Mouse (Mus musculus): Measurements from ENCODE around the gene Tgfb1.

The Tgfb1 gene

DNA sequence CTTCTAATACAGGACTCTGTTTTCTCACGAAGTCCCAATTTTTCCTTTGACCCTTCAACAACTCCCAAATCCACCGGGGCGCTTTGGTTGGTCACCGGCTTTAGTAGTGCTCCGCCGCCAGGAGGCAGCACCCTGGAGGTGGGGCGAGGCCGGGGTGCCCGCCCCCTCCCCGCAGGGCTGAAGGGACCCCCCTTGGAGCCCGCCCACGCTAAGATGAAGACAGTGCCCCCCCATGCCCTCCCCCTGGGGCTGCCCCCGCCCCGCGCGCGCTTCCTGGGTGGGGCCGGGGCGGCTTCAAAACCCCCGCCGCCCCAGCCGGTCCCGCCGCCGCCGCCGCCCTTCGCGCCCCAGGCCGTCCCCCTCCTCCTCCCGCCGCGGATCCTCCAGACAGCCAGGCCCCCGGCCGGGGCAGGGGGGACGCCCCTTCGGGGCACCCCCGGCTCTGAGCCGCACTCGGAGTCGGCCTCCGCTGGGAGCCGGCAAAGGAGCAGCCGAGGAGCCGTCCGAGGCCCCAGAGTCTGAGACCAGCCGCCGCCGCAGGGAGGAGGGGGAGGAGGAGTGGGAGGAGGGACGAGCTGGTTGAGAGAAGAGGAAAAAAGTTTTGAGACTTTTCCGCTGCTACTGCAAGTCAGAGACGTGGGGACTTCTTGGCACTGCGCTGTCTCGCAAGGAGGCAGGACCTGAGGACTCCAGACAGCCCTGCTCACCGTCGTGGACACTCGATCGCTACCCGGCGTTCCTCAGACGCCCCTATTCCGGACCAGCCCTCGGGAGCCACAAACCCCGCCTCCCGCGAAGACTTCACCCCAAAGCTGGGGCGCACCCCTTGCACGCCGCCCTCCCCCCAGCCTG is at the start of gene Tgfb1:
TSS of gene Tgfb1 (plus strand) at position 323 of the 852 bp plus-strand sequence.
- DNase-seq (ENCODE audit: low read depth, low spot score) = no peak

DNA sequence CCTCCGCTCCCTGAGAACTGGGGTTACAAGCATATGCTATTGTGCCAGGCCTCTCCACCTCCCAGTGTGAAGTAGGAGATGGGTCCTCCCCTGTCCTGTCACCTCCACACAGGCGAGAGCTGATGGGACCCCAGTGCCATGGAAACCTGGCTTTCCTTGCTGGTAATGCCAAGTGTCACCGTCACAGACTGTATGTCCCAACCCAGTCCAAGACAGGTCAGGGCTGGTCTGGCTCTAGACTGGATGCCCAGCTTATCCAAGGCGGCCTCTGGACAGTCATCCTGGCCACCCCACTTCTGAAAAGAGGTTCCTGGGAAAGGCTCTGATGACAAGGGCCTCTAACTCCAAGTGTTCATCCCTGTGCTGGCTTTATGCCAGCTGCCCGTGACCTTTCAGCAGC is 49.7 kb upstream of the Tgfb1 start:
- no peak for DNase-seq (ENCODE audit: low read depth, low spot score)

DNA sequence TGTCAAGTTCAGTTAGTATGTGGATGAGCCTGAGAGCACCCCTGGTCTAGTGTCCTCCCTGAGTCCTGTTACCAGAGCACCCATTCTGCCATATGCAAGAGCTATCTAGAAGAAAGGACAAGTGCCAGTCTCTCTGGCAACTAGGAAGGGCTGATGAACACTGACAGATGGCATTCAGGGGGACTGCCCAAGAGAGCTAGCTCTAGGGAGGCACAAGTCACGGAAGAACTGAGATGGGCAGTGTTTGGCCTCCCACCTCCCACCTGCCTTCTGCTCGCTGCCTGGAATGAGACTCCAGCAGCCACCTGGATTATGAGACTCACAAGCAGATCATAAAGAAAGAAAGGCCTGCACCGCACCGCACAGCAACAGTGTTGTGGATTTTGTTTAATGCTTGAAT is 47.0 kb upstream of the Tgfb1 start:
- no peak for DNase-seq (ENCODE audit: low read depth, low spot score)

DNA sequence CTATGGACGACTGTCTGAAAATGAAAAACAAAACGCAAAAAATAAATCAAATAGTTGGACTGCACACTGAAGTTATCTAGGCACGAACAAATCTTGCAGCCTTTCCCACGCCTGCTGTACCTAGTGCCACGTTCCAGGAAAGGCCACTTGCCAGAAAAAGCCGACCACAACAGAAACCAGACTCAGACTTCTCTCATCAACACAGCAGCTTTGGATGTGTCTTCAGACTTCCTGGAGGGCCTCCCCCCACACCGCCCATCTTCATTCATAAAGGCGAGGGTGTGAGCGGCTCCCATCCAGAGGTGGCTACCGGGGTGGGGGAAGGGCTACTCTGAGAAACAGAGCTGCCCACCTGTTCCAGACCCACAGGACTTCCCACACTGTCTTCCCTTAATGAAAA is 42.7 kb upstream of the Tgfb1 start:
- DNase-seq (ENCODE audit: low read depth, low spot score) = no peak

DNA sequence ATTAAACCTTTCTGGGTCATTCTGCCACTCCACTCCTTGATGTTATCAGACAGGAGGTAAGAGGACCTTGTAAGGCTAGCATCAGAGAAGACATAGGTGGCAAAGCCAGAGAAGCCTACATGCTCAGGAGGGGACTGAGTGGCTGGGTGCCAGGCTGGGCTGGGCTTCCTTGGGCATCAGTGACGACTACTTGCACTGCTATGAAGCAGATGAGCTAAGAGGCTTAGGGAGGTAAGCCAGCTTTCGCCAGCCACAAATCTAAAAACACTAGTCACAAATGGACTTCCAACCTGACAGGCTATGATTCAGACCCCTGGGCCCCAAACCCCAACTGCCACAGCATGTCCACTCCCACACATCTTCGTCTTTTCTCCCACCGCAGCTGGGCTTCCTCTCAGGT is 42.2 kb upstream of the Tgfb1 start:
- DNase-seq (ENCODE audit: low read depth, low spot score) = no peak

DNA sequence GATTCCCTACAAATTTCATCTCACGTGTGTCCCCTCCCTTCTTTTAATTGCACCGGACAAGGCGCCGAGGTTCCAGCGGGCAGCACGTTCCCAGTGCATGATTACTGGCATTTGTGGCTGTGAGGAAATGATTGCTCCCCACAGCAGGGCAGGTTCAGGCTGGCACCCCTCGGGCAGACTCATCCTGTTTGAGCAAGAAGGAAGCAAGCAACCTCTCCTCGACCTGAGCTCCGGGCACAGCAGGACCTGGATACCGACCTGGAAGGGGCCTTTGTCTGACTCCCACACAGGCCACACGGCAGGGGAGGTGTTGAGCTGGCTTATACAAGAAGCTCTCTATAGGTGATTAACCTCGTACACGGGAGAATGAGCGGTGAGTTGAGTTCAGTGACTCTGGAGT is 41.7 kb upstream of the Tgfb1 start:
- no peak for DNase-seq (ENCODE audit: low read depth, low spot score)

DNA sequence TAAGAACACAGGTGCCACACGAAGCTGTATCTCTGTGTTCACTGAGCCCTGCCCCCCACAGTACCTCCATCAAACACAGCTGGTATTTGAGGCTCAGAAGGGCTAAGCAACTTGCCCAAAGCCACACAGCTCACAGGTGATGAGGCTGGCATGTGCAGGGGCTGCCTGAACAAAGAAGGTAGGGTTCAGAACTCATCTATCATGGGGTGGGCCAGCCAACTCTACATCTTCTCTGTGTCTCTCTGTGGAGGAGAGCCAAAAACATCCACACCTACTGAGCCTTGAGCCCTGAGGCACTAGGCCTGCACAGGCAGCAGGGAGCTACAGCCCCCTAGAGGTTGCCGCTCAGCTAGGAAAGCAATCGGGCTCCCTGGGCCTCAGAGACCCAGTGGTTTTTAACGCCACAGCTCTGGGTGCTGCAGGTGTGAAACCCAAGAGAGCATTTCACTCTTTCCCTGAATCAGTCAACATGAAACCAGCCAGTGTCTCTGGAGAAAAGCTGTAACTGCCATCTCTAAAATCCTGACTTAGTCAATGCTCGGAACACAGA is 39.2 kb upstream of the Tgfb1 start:
- DNase-seq (ENCODE audit: low read depth, low spot score) = no peak

DNA sequence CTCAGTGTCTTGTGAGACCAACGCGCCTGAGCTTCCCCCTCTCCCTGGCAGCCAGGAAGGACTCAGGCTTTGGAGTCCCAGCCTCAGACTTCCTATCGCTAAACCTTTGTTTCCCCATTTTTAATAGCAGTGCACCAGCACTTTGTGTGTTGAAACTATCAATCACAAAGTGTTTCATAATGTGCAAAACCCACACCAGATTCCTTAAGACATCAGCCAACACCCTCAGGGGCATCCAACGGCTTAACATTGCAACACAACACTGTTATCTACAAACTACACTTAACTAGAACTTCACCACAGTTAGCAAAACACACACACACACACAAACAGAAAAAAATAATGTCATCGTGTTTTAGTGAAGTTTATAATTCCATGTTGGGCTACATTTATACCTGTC is 37.0 kb upstream of the Tgfb1 start:
- DNase-seq (ENCODE audit: low read depth, low spot score) = no peak

DNA sequence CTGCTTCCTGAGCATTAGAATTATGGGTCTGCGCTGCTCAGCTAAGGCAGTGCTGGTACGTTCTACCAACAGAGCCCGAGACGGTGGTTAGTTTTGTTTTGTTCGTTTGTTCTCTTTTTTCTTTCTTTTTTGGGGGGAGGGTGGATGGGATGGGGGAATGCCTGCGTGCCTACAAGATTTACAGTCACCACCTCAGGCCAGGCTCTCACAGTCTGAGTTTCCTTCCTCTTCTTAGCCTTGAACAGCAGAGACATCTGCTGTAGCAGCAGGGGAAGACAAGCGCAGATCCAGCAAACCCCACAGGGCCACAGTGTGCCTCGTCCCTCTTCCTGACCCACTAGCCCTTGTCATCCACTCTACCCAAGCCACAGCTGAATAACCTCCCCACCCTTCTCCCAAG is 35.5 kb upstream of the Tgfb1 start:
- no peak for DNase-seq (ENCODE audit: low read depth, low spot score)

DNA sequence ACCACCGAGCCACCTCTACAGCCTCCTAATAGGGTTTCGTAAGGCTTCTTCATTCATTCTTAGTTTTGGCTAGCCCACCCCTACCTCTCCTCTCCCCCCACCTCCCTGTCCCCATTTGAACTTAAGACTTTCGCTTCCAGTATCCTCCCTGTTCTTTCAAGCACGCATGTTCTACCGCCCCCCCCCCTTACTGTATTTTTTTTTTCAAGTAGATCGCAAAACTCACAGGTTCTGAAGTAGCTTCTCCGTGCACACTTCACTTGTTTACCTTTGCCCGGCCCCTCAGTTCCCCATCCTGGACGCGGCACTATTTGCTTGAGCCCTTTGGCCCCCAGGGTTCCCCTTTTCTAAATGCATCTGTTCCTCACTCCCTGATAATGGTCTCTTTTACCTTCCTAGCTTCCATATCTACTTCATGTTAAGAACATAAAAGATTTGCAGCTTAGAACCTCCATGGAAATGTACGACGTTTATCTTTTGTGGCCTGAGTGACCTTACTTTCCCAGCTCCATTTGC is 34.5 kb upstream of the Tgfb1 start:
- no peak for DNase-seq (ENCODE audit: low read depth, low spot score)

DNA sequence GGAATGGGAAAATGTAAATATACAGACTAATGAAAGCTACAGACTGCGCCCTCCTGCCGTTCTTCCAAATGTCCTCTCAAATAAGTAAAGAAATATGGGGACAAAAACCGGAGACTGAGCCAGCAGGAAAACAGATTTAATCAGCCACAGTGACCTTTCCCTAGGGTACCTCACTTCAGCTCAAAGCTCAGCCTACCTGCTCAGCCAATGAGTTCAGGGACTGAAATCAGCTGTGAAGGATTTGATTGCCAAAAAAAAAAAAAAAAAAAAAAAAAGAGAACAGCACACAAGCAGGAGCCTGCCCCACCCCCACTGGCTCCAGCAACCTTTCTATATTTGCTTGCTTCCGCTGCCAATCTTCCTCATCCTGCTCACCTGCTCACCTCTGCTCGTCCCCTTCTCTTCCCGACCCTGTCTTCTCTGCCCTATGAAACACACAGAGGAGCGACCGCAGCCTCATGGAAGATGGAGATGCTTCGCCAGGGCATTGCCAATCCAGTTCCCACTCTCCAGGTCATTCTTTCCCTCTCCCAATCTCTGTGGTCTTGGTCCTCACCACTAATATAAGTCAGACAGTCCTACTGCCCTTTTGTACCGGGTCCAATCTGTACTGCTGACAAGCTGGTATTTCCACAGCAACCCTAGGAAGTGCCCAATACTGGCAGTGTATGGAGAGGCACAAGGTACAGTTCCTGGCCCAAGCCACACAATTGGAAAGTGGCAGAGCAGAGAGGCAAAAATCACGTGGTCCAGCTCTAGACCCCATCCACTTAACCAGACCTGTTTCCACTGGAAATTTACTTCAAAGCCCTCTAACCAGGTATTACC is 31.0 kb upstream of the Tgfb1 start:
- DNase-seq (ENCODE audit: low read depth, low spot score) = no peak

DNA sequence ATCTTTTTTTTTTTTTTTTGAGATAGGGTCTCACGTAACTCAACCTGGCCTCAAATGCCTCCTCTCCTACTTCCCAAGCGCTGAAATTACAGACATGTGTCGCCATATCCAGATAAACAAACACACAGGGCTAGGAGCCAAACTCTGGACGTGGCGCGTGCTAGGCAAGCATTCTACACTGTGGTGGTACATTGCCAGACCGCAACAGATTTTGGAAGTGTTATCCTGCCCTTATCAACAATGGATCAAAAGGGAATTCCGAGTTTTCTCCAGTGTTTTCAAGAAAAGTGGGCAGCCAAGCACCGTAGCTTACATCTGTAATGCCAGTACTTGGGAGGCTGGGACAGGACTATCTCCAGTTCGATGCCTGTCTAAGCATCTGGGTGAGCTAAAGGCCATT is 29.0 kb upstream of the Tgfb1 start:
- no peak for DNase-seq (ENCODE audit: low read depth, low spot score)

DNA sequence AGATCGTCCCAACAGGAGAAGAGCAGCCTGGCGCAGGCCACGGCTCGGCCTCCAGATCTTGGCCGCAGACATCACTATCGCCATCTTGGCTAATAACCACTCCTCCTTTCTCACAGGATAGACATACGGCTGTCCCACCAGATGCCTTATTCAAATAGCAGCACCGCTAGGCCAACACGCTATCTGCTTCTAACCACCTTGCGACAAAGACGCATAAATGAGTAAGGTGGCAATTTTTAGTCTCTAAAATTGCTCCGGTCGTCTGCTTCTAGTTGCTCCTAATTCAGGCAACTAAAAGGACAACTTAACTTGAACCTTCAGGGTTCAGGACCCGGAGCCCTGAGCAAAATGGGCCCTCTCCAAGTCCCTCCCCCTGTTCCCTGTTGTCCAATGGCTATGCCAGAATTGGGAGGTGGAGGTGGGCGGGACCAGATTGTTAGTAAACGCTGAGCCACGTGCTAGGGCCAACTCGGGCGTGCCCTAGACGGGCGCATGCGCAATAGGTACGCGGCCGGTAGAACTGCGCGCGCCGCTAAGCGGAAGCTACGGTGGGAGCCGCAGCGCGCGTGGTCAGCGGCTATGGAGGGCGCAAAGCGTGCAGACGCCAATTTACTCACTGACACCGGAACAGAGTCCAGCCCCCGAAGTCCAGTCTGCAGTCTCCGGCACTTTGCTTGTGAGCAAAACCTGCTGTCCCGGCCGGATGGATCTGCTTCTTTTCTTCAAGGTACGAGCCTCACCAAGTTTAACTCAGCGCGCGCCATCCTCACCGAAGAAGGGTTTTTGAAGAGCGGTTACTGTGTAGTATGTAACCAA is 27.9 kb upstream of the Tgfb1 start, which contains the start of the genes Bckdha and Exosc5:
TSS of gene Bckdha (minus strand) at position 325 of the 816 bp plus-strand sequence.
TSS of gene Exosc5 (plus strand) at position 508 of the 816 bp plus-strand sequence.
- DNase-seq (ENCODE audit: low read depth, low spot score) = peak; percentile 99

DNA sequence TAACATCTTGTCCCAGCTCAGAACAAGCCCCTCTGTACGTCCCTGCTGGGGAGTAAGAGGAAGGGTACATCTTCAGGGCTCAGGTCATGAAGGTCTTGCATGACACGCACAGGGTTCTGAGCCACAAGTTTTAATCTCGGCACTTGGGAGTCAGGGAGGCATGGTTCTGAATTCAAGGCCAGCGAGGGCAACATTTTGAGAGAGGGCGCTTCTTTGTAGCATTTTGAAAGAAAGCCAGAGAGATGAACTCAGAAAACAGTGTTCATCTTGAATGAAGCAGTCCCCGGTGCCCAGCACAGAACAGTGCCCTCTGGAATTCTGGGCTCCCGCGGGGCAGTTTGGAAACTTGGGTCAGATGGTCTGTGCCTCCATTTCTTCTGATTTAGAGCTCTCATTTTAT is 20.4 kb upstream of the Tgfb1 start:
- no peak for DNase-seq (ENCODE audit: low read depth, low spot score)

DNA sequence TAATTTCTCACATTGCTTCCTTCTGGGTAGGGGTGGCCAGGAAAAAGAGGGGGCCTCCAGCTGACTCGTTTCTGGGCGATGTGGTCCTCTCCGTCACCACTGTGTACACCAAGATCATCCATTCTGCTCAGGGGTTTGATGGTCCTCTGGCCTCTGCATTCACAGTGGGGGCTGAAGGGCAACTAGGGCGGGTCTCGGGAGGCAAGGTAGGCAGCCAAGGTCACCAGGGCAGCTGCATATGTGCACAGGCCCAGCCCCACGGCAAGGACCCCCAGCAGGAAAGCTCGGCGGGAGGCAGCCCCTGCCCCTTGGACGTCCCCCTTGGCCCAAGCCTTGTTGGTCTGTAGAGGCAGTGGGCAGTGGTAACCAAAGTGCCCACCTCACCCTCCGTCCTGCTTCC is 17.6 kb upstream of the Tgfb1 start:
- no peak for DNase-seq (ENCODE audit: low read depth, low spot score)

DNA sequence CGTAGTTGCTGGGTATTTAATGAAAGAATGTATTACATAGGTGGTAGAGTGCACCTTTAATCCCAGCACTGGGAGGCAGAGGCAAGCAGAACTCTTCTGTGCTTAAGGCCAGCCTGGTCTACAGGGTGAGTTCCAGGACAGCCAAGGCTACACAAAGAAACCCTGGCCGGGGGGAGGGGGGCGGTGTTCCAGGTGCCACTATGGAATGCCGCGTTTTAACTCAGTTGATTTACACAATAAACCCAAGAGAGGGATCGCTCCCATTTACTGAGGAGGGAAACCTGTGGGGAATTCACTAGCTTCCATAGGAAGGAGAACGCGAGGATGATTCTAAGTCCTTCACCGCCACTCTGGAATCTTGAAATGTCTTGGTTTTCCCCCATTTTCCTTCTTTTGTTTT is 17.2 kb upstream of the Tgfb1 start:
- no peak for DNase-seq (ENCODE audit: low read depth, low spot score)

DNA sequence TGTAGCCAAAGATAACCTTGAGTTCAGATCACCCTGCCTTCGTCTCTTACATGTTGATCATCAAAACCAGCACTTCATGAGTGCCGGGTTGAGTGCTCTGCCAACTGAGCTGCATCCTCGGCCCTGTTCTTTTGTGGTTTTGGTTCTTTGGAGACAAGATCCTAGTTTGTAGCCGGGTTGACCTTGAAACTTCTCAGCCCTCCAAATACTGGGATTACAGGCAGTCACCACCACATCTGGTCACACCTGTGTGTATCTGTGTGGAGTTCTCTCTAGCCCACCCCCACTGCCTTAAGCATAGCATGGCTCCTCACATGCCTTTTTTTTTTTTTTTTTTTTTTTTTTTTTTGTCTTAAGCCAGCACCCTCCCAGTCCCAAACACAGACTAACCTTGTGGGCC is 16.7 kb upstream of the Tgfb1 start:
- DNase-seq (ENCODE audit: low read depth, low spot score) = no peak

DNA sequence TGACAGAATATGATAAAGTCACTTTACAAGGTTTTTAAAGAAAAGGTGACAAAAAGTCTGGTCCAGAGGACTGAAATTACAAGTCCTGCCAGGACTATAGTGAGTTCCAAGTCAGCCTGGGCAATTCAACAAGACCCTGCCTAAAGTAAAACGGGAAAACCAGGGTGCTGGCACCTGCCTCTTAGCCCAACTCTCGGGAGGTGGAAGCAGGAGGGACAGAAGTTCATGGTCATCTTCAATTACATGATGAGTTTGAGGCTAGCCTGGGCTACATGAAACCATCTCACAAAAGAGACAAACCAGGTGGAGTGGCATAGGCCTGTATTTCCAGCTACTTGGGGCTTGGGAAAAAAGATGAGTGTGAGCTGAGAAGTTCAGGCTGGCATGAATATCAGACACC is 15.1 kb upstream of the Tgfb1 start:
- no peak for DNase-seq (ENCODE audit: low read depth, low spot score)

DNA sequence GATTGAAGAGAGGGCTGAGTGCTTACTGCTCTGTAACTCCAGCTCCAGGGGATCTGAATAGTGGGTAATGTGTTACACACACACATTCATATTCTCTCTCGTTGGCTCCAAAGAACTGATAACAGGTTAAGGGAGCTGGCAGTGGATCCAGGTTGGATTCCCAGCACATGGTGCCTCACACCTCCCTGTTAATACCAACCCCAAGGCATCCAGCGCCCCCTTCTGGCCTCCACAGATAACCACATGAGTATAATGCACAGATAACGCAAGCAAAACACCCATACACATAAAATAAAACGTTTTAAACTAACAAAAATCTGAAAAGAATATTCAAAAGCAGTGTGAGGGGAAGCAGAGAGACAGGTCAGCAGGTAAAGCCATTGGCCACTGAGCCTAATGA is 14.4 kb upstream of the Tgfb1 start:
- no peak for DNase-seq (ENCODE audit: low read depth, low spot score)

DNA sequence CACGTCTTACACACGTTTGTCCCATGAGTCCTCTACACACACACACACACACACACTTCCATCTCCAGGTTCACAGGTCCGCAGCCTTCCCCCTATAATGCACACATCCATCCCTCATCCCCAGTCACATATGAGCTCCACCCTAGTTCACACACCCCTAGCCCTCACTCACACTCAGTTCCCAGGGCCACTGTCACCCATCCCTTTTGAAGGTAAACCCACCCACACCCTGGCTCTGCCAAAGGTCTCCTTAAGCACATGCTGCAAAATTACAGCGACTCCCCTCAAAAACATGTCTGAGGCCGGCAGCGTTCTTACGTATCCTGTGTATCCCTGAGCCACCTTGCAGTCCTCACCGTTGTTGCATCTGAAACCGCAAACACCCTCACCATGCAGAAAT is 12.5 kb upstream of the Tgfb1 start:
- DNase-seq (ENCODE audit: low read depth, low spot score) = no peak

DNA sequence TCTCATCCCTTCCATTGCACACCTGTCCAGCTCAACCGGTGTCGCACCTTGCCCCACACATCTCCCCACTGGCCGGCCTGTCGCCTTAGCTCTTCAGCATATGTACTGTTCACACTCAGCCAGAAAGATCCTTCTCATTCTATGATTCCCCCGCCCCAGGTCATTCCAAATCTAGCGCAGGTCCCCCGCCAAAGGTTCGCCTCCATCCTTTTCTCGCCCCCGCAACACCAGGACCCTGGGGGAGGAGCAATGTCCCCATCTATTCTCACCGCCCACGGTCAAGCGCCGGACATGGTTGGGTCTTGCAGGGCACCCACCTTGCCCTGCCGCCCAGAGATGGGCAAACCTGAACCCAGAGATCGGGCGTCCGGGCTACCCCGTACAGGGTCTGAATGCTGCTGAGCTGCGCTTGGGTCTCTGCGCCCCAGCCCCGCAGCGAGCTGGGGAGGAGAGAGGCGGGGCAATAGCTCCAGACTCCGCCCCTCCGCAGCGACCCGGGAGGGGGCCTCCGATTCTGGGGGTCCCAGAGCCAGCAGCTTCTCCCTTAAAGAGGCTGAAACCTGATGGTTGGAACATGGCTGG is 12.0 kb upstream of the Tgfb1 start, which contains the start of gene Tmem91:
TSS of gene Tmem91 (minus strand) at position 448 of the 582 bp plus-strand sequence.
- no peak for DNase-seq (ENCODE audit: low read depth, low spot score)

Data from c-Kit-negative CD71-positive TER-119-positive erythroid progenitor cells, embryonic 14.5 days (primary cell).